Mouse (Mus musculus) limb, embryonic 10.5 days (tissue): ENCODE data around the gene Prps2. TPM values are rescaled to one million over a fixed set of nuclear protein-coding genes. Genes with fewer than 3 reads are reported as not detected.
"Not testable (repeated sequence)": the region's sequence is repeated elsewhere in the genome, so short reads cannot be mapped to it uniquely, and the experiment has no call there.

ENCODE experiments used
- DNase-seq: peaks from one replicate; pipeline ENCODE4 v3.0.0-alpha.2; 2017; ENCODE audit warnings: low spot score
- H3K27ac ChIP-seq: fragments of 300-500 bp; sonication (generic); 2 replicates; pipeline ENCODE4 v1.5.1; 2016; ENCODE audit warnings: mild to moderate bottlenecking
- H3K27me3 ChIP-seq: fragments of 300-500 bp; sonication (generic); 2 replicates; pipeline ENCODE4 v1.6.1; 2016; ENCODE audit warnings: low read depth, mild to moderate bottlenecking; ENCODE audit not compliant: poor library complexity, severe bottlenecking
- H3K36me3 ChIP-seq: fragments of 300-500 bp; sonication (generic); 2 replicates; pipeline ENCODE4 v1.6.1; 2016; ENCODE audit warnings: mild to moderate bottlenecking, moderate library complexity
- H3K4me1 ChIP-seq: fragments of 300-500 bp; sonication (generic); 2 replicates; pipeline ENCODE4 v1.6.1; 2016
- H3K4me3 ChIP-seq: fragments of 300-500 bp; sonication (generic); 2 replicates; pipeline ENCODE4 v1.5.1; 2016; ENCODE audit warnings: mild to moderate bottlenecking, moderate library complexity
- H3K9me3 ChIP-seq: fragments of 300-500 bp; sonication (generic); replicated peaks from 2 replicates; pipeline ENCODE4 v1.6.1; 2016; ENCODE audit warnings: mild to moderate bottlenecking
- WGBS: fragments of 180-500 bp; shearing (Covaris S2); methylation state at CpG from one replicate; pipeline ENCODE4 v1.1.7; 2016; 5-methylcytosine and 5-hydroxymethylcytosine counted together
- polyA plus RNA-seq: library from polyadenylated mRNA; unstranded; fragments of >200 nt; fragmentation: Nextera tagmentation; extraction: Ambion mirVana; gene quantifications from 2 replicates; pipeline ENCODE4 v1.2.1, GENCODE M21; 2016

The Prps2 gene
- polyA plus RNA-seq, 1 experiment from 2014 or later, result 15.4 TPM

DNA sequence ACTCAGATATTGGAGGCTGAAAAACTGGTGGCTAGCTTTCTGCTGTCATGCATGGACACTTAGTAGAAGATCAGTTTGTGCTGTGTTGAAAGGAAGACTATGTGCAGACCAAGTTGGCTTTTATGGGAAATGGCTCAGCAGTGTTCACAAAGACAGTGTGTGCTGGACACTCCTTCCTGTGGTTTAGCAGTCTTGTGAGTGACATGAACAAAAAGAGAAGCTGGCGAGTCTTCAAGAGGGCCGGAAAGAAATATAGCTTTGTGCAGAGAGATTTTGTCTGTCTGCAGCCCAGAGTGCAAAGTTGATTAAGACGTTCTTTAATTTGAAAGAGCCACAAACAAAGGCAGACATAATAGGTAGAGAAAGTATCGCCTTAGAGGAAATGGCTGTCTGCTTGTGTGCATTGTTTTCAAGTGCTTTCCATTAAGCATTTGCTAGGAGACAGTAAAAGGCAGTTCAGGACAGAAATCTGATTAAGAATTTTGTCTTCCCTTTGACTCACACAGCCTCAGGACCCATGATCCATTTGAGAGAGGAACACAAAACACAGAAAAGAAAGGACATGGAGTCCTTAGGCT, 63.6 kb downstream of the Prps2 start:
- no peaks in the 10 kb centered on the region for H3K9me3 ChIP-seq
- peaks cover 100% of the 10 kb centered on the region for H3K27me3 ChIP-seq
- no peaks in the 10 kb centered on the region for H3K4me1 ChIP-seq
- H3K36me3 ChIP-seq, result no peaks in the 10 kb centered on the region
- no peak for DNase-seq
- no peak overlapping the region for H3K27ac ChIP-seq
- WGBS, result 84% methylated on average over 4 of the region's 4 CpGs
- no peak overlapping the region for H3K4me3 ChIP-seq

- H3K4me3 ChIP-seq, result no peak overlapping the region
- 71% methylated on average over 5 of the region's 5 CpGs for WGBS
- H3K27ac ChIP-seq, result no peak overlapping the region
- H3K4me1 ChIP-seq, result no peaks in the 10 kb centered on the region
- H3K9me3 ChIP-seq, result no peaks in the 10 kb centered on the region
- H3K36me3 ChIP-seq, result no peaks in the 10 kb centered on the region
- no peak for DNase-seq
- peaks cover 98% of the 10 kb centered on the region for H3K27me3 ChIP-seq
Observed at GRCm38 (mm10) chrX:167315766-167316165, 66.8 kb downstream of the Prps2 start.

- no peaks in the 10 kb centered on the region for H3K4me1 ChIP-seq
- H3K9me3 ChIP-seq, result no peaks in the 10 kb centered on the region
- H3K36me3 ChIP-seq, result no peaks in the 10 kb centered on the region
- H3K27me3 ChIP-seq, result peaks cover 95% of the 10 kb centered on the region
- H3K27ac ChIP-seq, result no peak overlapping the region
- no peak overlapping the region for H3K4me3 ChIP-seq
- DNase-seq, result no peak
- WGBS, result 84% methylated on average over 4 of the region's 4 CpGs
Observed at GRCm38 (mm10) chrX:167315093-167315726, 67.3 kb downstream of the Prps2 start.

DNA sequence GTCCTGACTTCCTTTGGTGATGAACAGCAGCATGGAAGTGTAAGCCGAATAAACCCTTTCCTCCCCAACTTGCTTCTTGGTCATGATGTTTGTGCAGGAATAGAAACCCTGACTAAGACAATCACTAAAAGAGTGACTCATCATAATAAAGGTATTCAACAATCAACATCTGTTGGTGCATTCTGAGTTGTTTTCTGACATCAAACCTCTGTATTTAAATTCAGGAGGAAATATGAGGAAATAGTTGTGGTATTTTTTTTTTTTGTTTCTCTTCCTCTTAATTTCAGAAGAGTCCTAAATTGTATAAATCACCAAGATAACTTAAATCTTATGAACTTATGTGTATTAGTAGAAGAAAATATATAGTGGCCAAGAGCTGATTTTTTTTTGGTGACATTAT, 80.5 kb downstream of the Prps2 start:
- not testable (repeated sequence) for H3K4me1 ChIP-seq, H3K4me3 ChIP-seq, DNase-seq, H3K9me3 ChIP-seq, H3K27ac ChIP-seq, H3K36me3 ChIP-seq
- peaks cover 41% of the 10 kb centered on the region; the same call in 1 of the 2 replicates for H3K27me3 ChIP-seq
- WGBS, result 100% methylated on average over 1 of the region's 1 CpGs

Other genes starting within 250 kb of the Prps2 start
- gene Tmsb4x, start 173.4 kb downstream of the Prps2 start, polyA plus RNA-seq, result 920 and 943 TPM in 2 replicates
- not detected in 2 replicates for gene Tlr8, start 118.4 kb downstream of the Prps2 start, polyA plus RNA-seq
- 0.15 TPM in 2 replicates for gene Tlr7, start 52.2 kb downstream of the Prps2 start, polyA plus RNA-seq